Mouse (Mus musculus) MEL (cell line): ENCODE results near the gene Ctnnbip1. TPM values are rescaled to one million over a fixed set of nuclear protein-coding genes. Genes with fewer than 3 reads are reported as not detected.
A peak's percentile ranks its signal among the peaks of the same experiment; 100 is the strongest.
"Not testable (repeated sequence)": the region's sequence is repeated elsewhere in the genome, so short reads cannot be mapped to it uniquely, and the experiment has no call there.

Experiments used
- DNase-seq: peaks from one replicate; pipeline ENCODE4 v3.0.0; 2011; ENCODE audit warnings: low read depth, low spot score
- H3K27ac ChIP-seq: 2 replicates; pipeline ENCODE4 v1.5.1; 2012; ENCODE audit warnings: low read depth, mild to moderate bottlenecking, control low read depth, low read length, moderate library complexity; ENCODE audit not compliant: control insufficient read depth
- H3K27me3 ChIP-seq, 2 experiments: fragments of 150-350 bp in 1 of 2; sonication (generic) in 1 of 2; 2 replicates each; pipeline ENCODE4 v1.6.1; 2012; ENCODE audit warnings: low read length in 2 of 2, mild to moderate bottlenecking in 2 of 2, improper control_type of control experiment in 1 of 2, moderate library complexity in 1 of 2; ENCODE audit not compliant: insufficient read depth in 2 of 2, control insufficient read depth in 1 of 2
- H3K36me3 ChIP-seq, 2 experiments: 2 replicates each; pipeline ENCODE4 v1.6.1; 2012 to 2014; ENCODE audit warnings: low read length in 2 of 2, improper control_type of control experiment in 1 of 2, inconsistent platforms in 1 of 2, mild to moderate bottlenecking in 1 of 2; ENCODE audit not compliant: insufficient read depth in 2 of 2, control insufficient read depth in 1 of 2
- H3K4me1 ChIP-seq, 2 experiments: fragments of 150-350 bp in 1 of 2; sonication (generic) in 1 of 2; 2 replicates each; pipeline ENCODE4 v1.6.1; 2012; ENCODE audit warnings: low read length in 2 of 2, improper control_type of control experiment in 1 of 2, mild to moderate bottlenecking in 1 of 2; ENCODE audit not compliant: insufficient read depth in 2 of 2, control insufficient read depth in 1 of 2
- H3K4me3 ChIP-seq, 2 experiments: fragments of 150-350 bp in 1 of 2; sonication (generic) in 1 of 2; 2 replicates each; pipeline ENCODE4 v1.5.1; 2012; ENCODE audit warnings: low read depth in 2 of 2, low read length in 2 of 2, mild to moderate bottlenecking in 2 of 2, moderate library complexity in 2 of 2, control low read depth in 1 of 2, improper control_type of control experiment in 1 of 2; ENCODE audit not compliant: control insufficient read depth in 1 of 2, insufficient read depth in 1 of 2
- H3K79me2 ChIP-seq: 2 replicates; pipeline ENCODE4 v1.6.1; 2012; ENCODE audit warnings: mild to moderate bottlenecking, low read length, moderate library complexity; ENCODE audit not compliant: control insufficient read depth, poor library complexity, insufficient read depth
- H3K9ac ChIP-seq: 2 replicates; pipeline ENCODE4 v1.6.1; 2012; ENCODE audit warnings: low read depth, mild to moderate bottlenecking, control low read depth, low read length, moderate library complexity; ENCODE audit not compliant: control insufficient read depth, poor library complexity, severe bottlenecking
- H3K9me3 ChIP-seq: fragments of 150-350 bp; sonication (generic); replicated peaks from 2 replicates; pipeline ENCODE4 v1.6.1; 2012; ENCODE audit warnings: mild to moderate bottlenecking, low read length, improper control_type of control experiment, moderate library complexity; ENCODE audit not compliant: insufficient read depth
- BHLHE40 ChIP-seq: IDR thresholded peaks from 2 replicates; pipeline ENCODE4 v1.6.1; 2012; ENCODE audit warnings: low read depth, mild to moderate bottlenecking, inconsistent platforms, low read length, improper control_type of control experiment, borderline replicate concordance
- CHD1 ChIP-seq: IDR thresholded peaks from 2 replicates; pipeline ENCODE4 v1.6.1; 2012; ENCODE audit warnings: low read depth, mild to moderate bottlenecking, inconsistent platforms, low read length, improper control_type of control experiment
- CHD2 ChIP-seq: IDR thresholded peaks from 2 replicates; pipeline ENCODE4 v1.6.1; 2011; ENCODE audit warnings: low read length, improper control_type of control experiment
- CTCF ChIP-seq, 3 experiments: IDR thresholded peaks in 2 of 3; conservative IDR thresholded peaks in 1 of 3; 2 replicates each; pipeline ENCODE4 v1.5.1; 2011 to 2012; ENCODE audit warnings: low read length in 3 of 3, low read depth in 2 of 3, mild to moderate bottlenecking in 2 of 3, improper control_type of control experiment in 1 of 3, inconsistent platforms in 1 of 3, mixed read lengths in 1 of 3, moderate library complexity in 1 of 3; ENCODE audit not compliant: control insufficient read depth in 1 of 3, insufficient read depth in 1 of 3, poor library complexity in 1 of 3, severe bottlenecking in 1 of 3
- E2F4 ChIP-seq: IDR thresholded peaks from 2 replicates; pipeline ENCODE4 v1.6.1; 2011; ENCODE audit warnings: low read depth, low read length, improper control_type of control experiment, borderline replicate concordance
- ELF1 ChIP-seq: IDR thresholded peaks from 2 replicates; pipeline ENCODE4 v1.6.1; 2014; ENCODE audit warnings: low read depth, mild to moderate bottlenecking, inconsistent platforms, low read length, improper control_type of control experiment, moderate library complexity
- HCFC1 ChIP-seq: IDR thresholded peaks from 2 replicates; pipeline ENCODE4 v1.6.1; 2012; ENCODE audit warnings: low read depth, mild to moderate bottlenecking, inconsistent platforms, low read length, improper control_type of control experiment, moderate library complexity
- JUND ChIP-seq: IDR thresholded peaks from 2 replicates; pipeline ENCODE4 v1.6.1; 2011; ENCODE audit warnings: low read depth, mild to moderate bottlenecking, improper control_type of control experiment, low read length
- KAT2A ChIP-seq: conservative IDR thresholded peaks from 2 replicates; pipeline ENCODE4 v1.6.1; 2012; ENCODE audit warnings: low read depth, low read length, improper control_type of control experiment, inconsistent platforms
- MAX ChIP-seq: IDR thresholded peaks from 2 replicates; pipeline ENCODE4 v1.6.1; 2011; ENCODE audit warnings: low read length, improper control_type of control experiment
- MAZ ChIP-seq: IDR thresholded peaks from 2 replicates; pipeline ENCODE4 v1.6.1; 2012; ENCODE audit warnings: low read depth, mild to moderate bottlenecking, inconsistent platforms, low read length, improper control_type of control experiment
- MXI1 ChIP-seq: IDR thresholded peaks from 2 replicates; pipeline ENCODE4 v1.6.1; 2011; ENCODE audit warnings: mild to moderate bottlenecking, low read depth, low read length, improper control_type of control experiment
- MYB ChIP-seq: IDR thresholded peaks from 2 replicates; pipeline ENCODE4 v1.6.1; 2011; ENCODE audit warnings: mild to moderate bottlenecking, low read depth, low read length, improper control_type of control experiment
- NELFE ChIP-seq: IDR thresholded peaks from 2 replicates; pipeline ENCODE4 v1.6.1; 2011; ENCODE audit warnings: low read depth, low read length, improper control_type of control experiment
- POLR2A ChIP-seq, 2 experiments: IDR thresholded peaks; 2 replicates each; pipeline ENCODE4 v1.6.1; 2011 to 2012; ENCODE audit warnings: low read length in 2 of 2, mild to moderate bottlenecking in 2 of 2, control low read depth in 1 of 2, improper control_type of control experiment in 1 of 2, low read depth in 1 of 2, moderate library complexity in 1 of 2; ENCODE audit not compliant: control insufficient read depth in 1 of 2, insufficient read depth in 1 of 2, poor library complexity in 1 of 2
- POLR2AphosphoS5 ChIP-seq: IDR thresholded peaks from 2 replicates; pipeline ENCODE4 v1.6.1; 2012; ENCODE audit warnings: low read depth, borderline replicate concordance, mild to moderate bottlenecking, inconsistent platforms, low read length, moderate library complexity, mixed read lengths
- RAD21 ChIP-seq: IDR thresholded peaks from 2 replicates; pipeline ENCODE4 v1.6.1; 2011; ENCODE audit warnings: mild to moderate bottlenecking, low read depth, low read length, improper control_type of control experiment
- RCOR1 ChIP-seq: IDR thresholded peaks from 2 replicates; pipeline ENCODE4 v1.6.1; 2012; ENCODE audit warnings: low read depth, mild to moderate bottlenecking, inconsistent platforms, low read length, improper control_type of control experiment
- SIN3A ChIP-seq: IDR thresholded peaks from 2 replicates; pipeline ENCODE4 v1.6.1; 2012; ENCODE audit warnings: low read length, improper control_type of control experiment, inconsistent platforms
- SMC3 ChIP-seq: IDR thresholded peaks from 2 replicates; pipeline ENCODE4 v1.6.1; 2011; ENCODE audit warnings: low read depth, low read length, improper control_type of control experiment
- TAL1 ChIP-seq: IDR thresholded peaks from 2 replicates; pipeline ENCODE4 v1.6.1; 2012; ENCODE audit warnings: mild to moderate bottlenecking, inconsistent platforms, low read length, moderate library complexity, mixed read lengths
- TCF12 ChIP-seq: IDR thresholded peaks from 2 replicates; pipeline ENCODE4 v1.6.1; 2014; ENCODE audit warnings: low read depth, mild to moderate bottlenecking, inconsistent platforms, low read length, improper control_type of control experiment, moderate library complexity
- UBTF ChIP-seq: IDR thresholded peaks from 2 replicates; pipeline ENCODE4 v1.6.1; 2012; ENCODE audit warnings: low read depth, mild to moderate bottlenecking, inconsistent platforms, low read length, improper control_type of control experiment, moderate library complexity, borderline replicate concordance; ENCODE audit not compliant: insufficient read depth
- USF1 ChIP-seq: IDR thresholded peaks from 2 replicates; pipeline ENCODE4 v1.6.1; 2014; ENCODE audit warnings: low read depth, mild to moderate bottlenecking, inconsistent platforms, low read length, improper control_type of control experiment, moderate library complexity
- USF2 ChIP-seq, 2 experiments: IDR thresholded peaks; 2 replicates each; pipeline ENCODE4 v1.6.1; 2011 to 2012; ENCODE audit warnings: improper control_type of control experiment in 2 of 2, low read length in 2 of 2, borderline replicate concordance in 1 of 2, inconsistent platforms in 1 of 2, low read depth in 1 of 2, mild to moderate bottlenecking in 1 of 2; ENCODE audit not compliant: insufficient read depth in 1 of 2
- ZC3H11A ChIP-seq: IDR thresholded peaks from 2 replicates; pipeline ENCODE4 v1.6.1; 2012; ENCODE audit warnings: low read depth, mild to moderate bottlenecking, inconsistent platforms, low read length, improper control_type of control experiment
- ZMIZ1 ChIP-seq: IDR thresholded peaks from 2 replicates; pipeline ENCODE4 v1.6.1; 2012; ENCODE audit warnings: low read depth, mild to moderate bottlenecking, inconsistent platforms, low read length, improper control_type of control experiment, moderate library complexity
- polyA plus RNA-seq, 2 experiments: library from polyadenylated mRNA; stranded (reverse) in 1 of 2; unstranded in 1 of 2; fragments of >175 nt in 1 of 2; fragments of >200 nt in 1 of 2; gene quantifications; 2 replicates each; pipeline versions ENCODE4 v1.2.1 to v1.2.4; 2012; ENCODE audit warnings: low replicate concordance in 2 of 2, low read depth in 1 of 2; ENCODE audit not compliant: insufficient read length in 2 of 2, insufficient read depth in 1 of 2, missing spikeins in 1 of 2
- total RNA-seq: library from RNA; depleted of rRNA; stranded (reverse); fragments of 300-350 nt; gene quantifications from 2 replicates; pipeline ENCODE4 v1.2.3, GENCODE M21; 2012

The Ctnnbip1 gene
- total and polyA plus RNA-seq, 3 experiments: 12.7 to 20.2 TPM; not detected in 1

DNA sequence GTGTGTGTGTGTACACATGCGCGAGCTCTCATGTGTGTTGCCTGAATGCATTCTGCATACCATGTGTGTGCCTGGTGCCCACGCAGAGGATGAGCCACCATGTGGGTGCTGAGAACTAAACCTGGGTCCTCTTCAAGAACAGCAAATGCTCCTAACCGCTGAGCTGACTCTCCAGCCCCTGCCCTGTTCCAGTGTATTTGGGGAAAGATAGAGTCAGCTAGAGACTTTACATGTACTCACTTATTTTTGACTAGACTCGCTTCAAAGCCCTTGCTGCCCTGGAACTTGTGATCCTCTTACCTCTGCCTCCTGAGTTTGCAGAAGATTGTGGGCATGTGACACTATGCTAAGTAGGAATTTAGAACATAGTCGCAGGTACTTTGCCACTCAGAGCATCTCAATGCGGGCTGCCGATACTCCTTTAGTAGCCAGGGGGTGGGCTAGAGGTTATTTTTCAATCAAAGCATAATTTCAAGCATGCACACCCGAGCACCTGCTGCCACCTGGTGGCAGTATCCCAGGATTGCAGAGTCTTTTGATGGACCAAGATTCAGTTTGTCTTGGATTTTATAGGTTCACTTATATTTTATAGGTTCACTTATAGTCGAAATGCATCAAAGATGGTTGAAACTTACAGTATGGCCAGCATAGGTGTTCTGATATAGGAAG is 93.5 kb downstream of the Ctnnbip1 start:
- Histone ChIP-seq H3K9me3 (no peaks in the 10 kb centered on the region), H3K36me3 (no peaks in the 10 kb centered on the region), H3K4me3 (no peak overlapping the region), H3K27me3 (0 out of 4 replicates have a peak, but pooled peaks cover 0 to 1% of the 10 kb centered on the region in 2 experiments), H3K79me2 (no peaks in the 10 kb centered on the region), H3K9ac (no peak overlapping the region), H3K4me1 (peaks cover 0 to 11% of the 10 kb centered on the region in 2 experiments; a peak in 2 of 4 replicates), H3K27ac (no peak overlapping the region)
- no peak for TF ChIP-seq USF1
- no peak for TF ChIP-seq MAX
- no peak for TF ChIP-seq POLR2A (IDR thresholded peaks at IDR 0.05; ENCODE audit: control insufficient read depth in 1 of 2, insufficient read depth in 1 of 2, low read depth in 1 of 2, low read length in 2 of 2, poor library complexity in 1 of 2)
- TF ChIP-seq SMC3: peak; percentile 90
- no peak for TF ChIP-seq CHD2
- TF ChIP-seq UBTF: no peak
- no peak for TF ChIP-seq BHLHE40
- no peak for TF ChIP-seq HCFC1
- TF ChIP-seq ELF1: no peak
- peak; percentile 75 for TF ChIP-seq ZC3H11A
- no peak for TF ChIP-seq E2F4
- TF ChIP-seq MXI1: no peak
- TF ChIP-seq CTCF (IDR thresholded peaks at IDR 0.05 in 2 of 3, conservative IDR thresholded peaks at IDR 0.05 in 1 of 3; ENCODE audit: control insufficient read depth in 1 of 3, insufficient read depth in 1 of 3, low read depth in 2 of 3, low read length in 3 of 3, poor library complexity in 1 of 3, severe bottlenecking in 1 of 3): peak; percentile 80 to 92 (median 84)
- no peak for TF ChIP-seq USF2 (IDR thresholded peaks at IDR 0.05; ENCODE audit: borderline replicate concordance in 1 of 2, insufficient read depth in 1 of 2, low read depth in 1 of 2, low read length in 2 of 2)
- TF ChIP-seq RAD21: peak; percentile 86
- no peak for TF ChIP-seq ZMIZ1
- no peak for TF ChIP-seq CHD1
- no peak for TF ChIP-seq KAT2A
- no peak for TF ChIP-seq TCF12
- no peak for TF ChIP-seq MAZ
- no peak for TF ChIP-seq RCOR1
- TF ChIP-seq TAL1: no peak
- TF ChIP-seq NELFE: no peak
- no peak for TF ChIP-seq MYB
- no peak for TF ChIP-seq SIN3A
- no peak for TF ChIP-seq JUND
- TF ChIP-seq POLR2AphosphoS5: no peak
- DNase-seq: peak; percentile 58

DNA sequence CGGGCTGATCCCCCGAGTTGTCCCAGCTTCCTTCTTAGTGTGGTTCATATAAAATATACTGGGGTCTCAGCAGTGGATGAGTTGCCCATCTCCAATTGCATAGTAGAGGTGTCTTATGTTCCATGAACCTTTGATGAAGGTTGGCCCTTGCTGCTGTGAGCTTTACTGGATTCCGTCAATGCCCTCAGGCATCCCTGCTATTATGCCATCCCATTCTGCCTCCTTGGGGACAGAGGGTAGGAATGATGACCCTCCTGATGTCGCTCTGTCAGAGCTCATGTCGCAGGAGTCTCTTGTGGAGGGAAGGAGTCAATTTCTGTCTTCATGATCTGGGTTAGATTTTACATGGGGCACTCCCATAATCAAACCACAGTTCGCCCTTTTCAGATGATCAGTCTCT is 95.5 kb downstream of the Ctnnbip1 start:
- H3K79me2 ChIP-seq, DNase-seq, H3K4me3 ChIP-seq, H3K27me3 ChIP-seq, H3K36me3 ChIP-seq, H3K9me3 ChIP-seq, H3K4me1 ChIP-seq, H3K9ac ChIP-seq, H3K27ac ChIP-seq: not testable (repeated sequence)
